Mouse (Mus musculus) lung, postnatal 0 days (tissue): ENCODE measurements at regions not wholly inside any gene's neighbourhood (a gene's known extent, or its start where the extent isn't known, plus 50 kb on each side); places are given as distances from the start of the nearest gene placed in this dataset.

Source experiments
- CTCF ChIP-seq: IDR thresholded peaks from 2 replicates; pipeline ENCODE4 v1.5.1; 2016; ENCODE audit warnings: antibody characterized with exemption, mild to moderate bottlenecking
- EP300 ChIP-seq: IDR thresholded peaks from 2 replicates; pipeline ENCODE4 v1.6.1; 2016; ENCODE audit warnings: antibody characterized with exemption, mild to moderate bottlenecking, control low read depth

DNA sequence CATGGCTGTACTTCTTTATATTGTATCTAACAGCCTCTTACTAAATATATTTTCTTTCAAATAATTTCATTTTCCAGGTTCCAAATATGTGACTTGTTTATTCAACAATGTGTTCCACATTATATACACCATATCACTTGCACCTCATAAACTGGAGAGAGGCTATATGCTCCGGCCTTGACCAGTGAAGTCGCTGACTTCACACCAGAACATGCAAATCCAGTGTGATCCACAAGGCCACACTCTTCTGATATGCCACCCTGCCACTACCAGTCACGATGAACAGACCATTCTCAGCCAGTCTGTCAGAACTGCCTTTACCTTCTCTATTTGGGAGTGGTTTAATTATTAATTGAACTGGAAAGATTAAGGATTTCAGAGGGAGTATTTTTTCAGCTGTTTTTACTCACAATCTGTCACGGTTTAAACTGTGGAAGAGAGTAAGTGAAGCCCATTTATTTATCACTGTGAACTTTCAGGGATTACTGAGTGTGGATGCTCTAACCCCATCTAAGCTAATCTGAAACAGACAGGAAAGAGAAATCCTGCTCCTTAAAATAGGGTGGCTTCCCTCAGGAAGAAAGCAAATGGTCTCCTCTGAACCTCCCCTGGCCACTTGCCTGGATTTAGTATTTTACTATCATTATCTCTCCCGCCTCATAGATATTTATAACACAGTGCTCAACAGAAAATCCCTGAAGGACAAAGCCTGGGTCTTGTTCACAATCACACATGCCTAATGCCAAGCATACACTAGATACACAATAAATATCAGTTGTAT, 1065.3 kb downstream of the A830018L16Rik start:
- TF ChIP-seq CTCF, result no peak
- no peak for TF ChIP-seq EP300
